Mouse (Mus musculus) large intestine, adult 2 months (tissue): ENCODE measurements at regions not wholly inside any gene's neighbourhood (a gene's known extent, or its start where the extent isn't known, plus 50 kb on each side); places are given as distances from the start of the nearest gene placed in this dataset.
"Not testable (repeated sequence)": the region's sequence is repeated elsewhere in the genome, so short reads cannot be mapped to it uniquely, and the experiment has no call there.

Experiments
- DNase-seq: peaks from one replicate; pipeline ENCODE4 v3.0.0-alpha.2; 2012; ENCODE audit warnings: low read depth, low spot score
- WGBS: fragments of 180-500 bp; shearing (Covaris S2); methylation state at CpG from one replicate; pipeline ENCODE4 v1.1.7; 2018; 5-methylcytosine and 5-hydroxymethylcytosine counted together

DNA sequence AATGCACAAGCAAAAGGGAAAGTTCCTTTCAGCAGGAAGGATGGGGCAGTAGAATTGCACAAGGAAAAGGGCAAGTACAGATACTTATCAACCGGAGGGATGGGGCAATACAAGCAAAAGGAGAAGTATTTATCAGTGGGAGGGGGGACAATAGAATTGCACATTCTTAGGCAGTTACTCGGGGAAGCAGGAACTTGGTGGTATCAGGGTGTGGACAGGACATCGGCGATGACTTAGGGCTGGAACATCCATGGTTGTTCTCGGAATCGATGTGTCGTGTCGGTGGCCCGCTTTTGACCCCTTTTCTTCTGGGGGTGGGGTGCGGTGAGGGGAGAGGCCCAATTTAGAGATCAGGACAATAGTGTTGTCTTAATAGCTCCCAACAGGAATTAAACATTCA lies 301.3 kb downstream of the Med10 start:
- WGBS: 82% methylated on average over 10 of the region's 10 CpGs
- DNase-seq: not testable (repeated sequence)

DNA sequence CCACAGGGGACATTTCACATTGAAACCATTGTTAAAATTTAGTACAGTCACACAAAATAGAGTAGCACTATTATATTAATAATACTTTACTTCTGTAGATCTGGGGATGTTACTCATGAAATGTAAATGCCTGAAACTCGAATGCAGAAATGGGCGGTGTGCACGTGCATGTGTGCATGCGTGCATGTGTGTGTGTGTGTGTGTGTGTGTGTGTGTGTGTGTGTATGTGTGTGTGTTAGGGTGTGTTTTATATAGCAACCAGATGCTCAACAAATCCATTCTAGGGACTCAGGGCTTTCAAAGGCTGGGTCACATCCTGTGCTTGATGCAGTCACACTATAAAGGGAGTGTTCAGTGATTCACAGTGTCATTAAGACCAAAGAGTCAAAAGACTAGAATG lies 301.7 kb downstream of the Med10 start:
- 89% methylated on average over 4 of the region's 4 CpGs for WGBS

DNA sequence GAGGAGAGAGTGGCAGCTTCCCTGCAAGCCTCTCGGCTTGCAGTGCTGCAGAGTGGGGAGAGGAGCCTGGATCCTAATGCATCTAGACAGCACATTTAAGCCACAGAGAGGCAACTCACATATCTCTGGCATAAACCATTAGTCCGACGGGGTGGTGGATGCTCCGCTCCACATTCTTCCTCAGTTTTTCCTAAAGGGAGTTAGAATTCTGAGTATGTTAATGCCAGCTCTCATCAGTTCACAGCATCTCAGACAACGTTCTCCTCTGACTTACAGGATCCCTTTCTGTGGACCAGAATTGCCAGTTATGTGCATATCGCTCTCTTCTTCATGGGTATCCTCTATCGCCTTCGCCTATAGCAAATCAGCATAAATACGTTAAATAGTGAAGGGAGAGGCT lies 313.4 kb downstream of the Med10 start:
- WGBS: 86% methylated on average over 9 of the region's 9 CpGs
- DNase-seq: no peak

More for the DNA sequence above, 301.7 kb downstream of the Med10 start:
- no peak for DNase-seq

DNA sequence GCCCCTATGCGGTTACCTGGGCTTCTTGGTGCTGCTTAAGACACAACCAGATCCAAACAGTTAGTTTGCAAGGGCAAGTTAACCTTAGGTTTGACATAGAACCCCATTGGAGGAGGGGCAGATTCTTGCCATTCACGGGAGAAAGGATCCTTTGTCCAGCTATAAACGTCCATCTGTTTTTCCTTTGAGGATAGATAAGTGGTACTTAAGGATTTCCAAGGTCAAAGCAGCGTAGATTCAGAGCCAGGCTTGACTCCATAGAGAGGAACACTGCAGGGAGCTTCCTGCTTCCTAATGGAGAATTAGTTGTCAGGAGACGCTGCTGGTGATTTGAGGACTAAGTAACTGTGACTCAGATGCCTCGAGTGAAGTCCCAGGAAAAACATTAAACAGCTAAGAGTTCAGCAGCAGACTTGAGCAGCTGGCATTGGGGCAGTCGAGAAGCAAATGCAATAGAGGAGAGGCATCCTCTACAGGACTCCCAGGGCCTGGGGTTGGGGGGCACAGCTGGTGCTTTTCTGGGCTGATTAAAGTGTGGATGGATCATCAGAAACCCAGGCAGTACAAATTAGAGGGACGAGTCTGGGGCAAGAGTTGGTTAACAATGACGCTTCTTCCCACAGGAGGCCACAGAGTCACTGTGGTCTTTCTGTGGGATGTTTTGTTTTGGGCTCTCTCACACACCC lies 322.8 kb downstream of the Med10 start:
- 31% methylated on average over 9 of the region's 9 CpGs for WGBS

DNA sequence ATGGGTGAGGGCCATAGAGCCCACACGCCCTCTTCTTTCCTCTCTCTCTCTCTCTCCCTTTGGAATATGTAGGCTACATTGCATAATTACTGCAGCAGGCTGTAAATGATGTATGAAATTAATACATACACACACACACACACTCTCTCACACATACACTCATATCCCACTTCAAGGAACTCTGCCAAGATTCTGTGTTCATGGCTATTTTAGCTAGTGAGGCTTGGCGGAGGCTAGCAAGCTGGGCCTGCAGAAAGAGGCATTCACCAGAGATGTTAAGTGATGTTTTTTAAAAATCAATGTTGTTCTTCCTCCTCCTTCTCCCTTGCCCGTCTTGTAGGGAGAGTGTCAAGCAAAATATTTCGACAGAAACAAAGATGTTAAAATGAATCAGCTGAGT lies 325.1 kb downstream of the Med10 start:
- DNase-seq: no peak
- WGBS: 75% methylated on average over 4 of the region's 4 CpGs

More for the DNA sequence above, 322.8 kb downstream of the Med10 start:
- no peak for DNase-seq

DNA sequence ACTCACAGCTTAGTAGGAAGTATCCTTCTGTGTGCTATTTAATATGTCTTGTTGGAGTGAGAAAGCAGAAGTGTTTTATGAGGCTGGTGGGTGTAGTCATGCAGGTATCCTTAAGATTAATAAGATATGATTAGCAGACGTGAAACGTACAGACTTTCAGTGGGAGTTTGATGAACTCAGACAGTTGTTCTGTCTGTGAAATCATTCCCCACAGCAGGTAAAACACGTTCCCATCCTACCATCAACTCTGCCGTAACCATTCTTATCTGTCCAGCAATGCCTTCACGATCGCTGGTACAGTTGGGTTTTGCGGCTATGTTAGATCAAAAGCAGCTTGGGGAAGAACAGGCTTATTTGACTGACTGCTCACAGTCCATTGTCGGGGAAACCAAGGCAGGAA lies 332.3 kb downstream of the Med10 start:
- no peak for DNase-seq
- 83% methylated on average over 8 of the region's 8 CpGs for WGBS

DNA sequence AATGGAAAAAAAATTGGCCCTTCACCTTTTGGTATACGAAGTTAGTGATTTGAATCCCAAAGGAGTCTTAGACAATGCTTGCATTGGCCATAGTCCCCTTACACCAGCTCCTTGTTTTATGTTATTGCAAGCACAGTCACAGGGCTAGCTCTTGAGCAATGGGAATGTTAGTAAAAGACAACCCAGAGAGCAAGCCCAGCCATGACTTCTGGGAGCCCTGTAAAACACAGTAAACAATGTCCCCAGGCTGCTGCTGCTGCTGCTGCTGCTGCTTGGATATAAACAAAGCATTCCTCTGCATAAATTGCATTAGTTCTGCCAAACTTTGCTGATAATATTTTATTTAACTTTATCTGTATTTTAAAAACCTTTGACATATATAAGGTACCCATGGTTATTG lies 334.0 kb downstream of the Med10 start:
- WGBS: 72% methylated on average over 1 of the region's 1 CpGs
- no peak for DNase-seq

DNA sequence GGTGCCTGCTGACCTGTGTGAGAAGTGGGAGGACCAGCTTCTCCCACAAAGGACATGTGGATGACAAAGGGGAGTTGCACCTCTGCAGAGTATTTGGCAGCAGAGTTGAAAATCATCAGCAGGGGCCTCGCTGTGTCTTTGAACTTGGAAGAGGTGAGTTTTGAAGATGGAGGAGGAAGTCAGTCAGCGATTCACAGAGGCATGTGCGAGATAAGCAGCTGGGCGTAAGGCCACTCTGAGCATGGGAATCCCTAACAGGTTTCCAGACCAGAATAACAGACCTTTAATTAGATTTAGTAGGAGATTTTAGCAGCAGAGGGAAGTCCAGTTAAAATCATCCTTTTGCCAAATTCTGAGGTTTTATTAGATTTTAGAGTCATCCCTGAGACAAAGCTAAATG lies 342.3 kb downstream of the Med10 start:
- 70% methylated on average over 4 of the region's 4 CpGs for WGBS
- no peak for DNase-seq

DNA sequence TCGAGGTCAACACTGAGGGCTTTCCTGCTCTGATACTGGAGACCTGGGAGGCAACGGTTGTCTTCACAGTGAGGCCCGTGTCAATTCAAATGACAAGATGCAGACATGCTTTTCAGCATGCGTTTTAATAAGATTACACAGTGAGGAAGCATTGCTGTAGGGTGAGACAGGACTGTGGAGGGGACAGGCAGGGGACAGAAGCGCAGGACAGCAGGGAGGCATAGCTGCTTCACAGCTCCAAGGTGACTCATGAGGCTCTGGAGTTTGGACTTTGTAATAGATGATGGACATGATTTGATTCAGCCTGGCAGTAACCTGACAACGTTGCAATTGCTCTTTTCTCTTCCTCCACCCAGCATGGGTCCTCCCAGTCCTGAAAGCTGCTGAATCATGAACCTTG lies 343.3 kb downstream of the Med10 start:
- 59% methylated on average over 6 of the region's 6 CpGs for WGBS

DNA sequence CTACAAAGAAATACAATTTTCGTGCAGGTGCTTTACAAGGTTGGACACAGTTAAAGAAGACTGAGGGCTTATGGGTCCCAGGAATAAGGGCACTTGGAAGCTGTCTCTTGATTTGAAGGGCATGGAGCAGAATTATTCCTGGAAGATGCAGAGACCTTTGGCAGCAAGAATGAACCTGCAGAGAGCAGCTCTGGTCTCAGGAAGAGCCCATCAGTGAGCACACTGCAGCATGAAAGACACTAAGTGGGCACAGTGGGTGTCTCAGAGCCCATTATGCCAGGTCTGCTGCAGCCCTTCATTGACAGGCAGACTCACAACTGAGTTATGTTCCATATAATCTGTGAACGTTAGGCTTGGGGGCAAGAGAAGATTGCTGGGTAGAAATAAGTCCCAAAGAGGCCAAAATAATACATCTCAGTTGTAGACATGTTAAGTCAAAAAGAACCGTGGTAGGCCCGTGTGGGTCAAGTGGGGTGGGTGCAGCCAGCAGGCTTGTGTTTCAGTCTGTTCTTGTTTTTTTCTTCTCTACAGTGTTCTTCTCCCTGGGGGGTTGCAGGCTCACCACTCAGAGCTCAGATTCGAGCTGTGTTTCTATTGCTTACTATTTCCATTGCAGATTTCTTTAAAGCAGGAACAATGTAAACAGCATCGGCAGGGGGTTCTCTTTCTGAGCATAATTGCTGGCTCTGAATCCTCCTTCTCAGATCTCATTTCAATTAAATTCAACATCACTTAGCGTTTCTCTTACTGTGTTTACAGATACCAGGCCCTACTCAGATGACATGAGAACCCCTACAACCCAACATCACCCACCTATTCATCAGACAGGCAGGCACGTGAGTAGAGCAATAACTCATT lies 347.1 kb downstream of the Med10 start:
- DNase-seq: no peak
- 40% methylated on average over 8 of the region's 8 CpGs for WGBS

More for the DNA sequence above, 343.3 kb downstream of the Med10 start:
- DNase-seq: no peak

DNA sequence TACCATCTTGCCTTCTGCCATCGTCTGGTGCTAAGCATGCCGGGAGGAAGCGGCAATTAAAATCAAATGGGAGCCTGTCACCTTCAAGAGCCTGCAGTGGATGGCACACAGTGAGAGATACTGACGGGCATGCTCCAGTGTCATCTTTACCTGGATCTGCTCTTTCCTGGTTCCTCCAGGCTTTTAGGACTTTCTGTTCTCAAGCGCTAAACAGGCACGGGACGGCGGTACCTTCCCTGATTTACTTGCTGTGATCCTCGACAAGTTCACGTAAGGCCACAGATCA lies 347.6 kb downstream of the Med10 start:
- WGBS: 46% methylated on average over 10 of the region's 10 CpGs
- no peak for DNase-seq

DNA sequence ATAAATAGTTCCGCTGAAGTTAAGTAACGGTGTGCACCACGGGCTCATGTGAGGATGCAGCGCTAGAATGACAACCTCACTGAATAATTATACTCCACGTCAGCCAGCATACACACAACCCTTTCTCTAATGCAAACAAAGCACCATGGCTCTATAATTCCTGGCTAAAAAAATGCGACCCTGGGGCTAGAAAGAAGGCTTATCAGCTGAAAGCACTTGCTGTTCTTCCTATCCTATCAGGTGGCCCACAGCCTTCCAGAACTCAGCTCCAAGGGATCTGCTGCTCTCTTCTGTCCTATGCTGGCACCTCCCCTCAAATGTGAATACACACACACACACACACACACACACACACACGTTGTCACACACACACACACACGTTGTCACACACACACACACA lies 350.9 kb downstream of the Med10 start:
- DNase-seq: no peak
- 56% methylated on average over 8 of the region's 8 CpGs for WGBS

DNA sequence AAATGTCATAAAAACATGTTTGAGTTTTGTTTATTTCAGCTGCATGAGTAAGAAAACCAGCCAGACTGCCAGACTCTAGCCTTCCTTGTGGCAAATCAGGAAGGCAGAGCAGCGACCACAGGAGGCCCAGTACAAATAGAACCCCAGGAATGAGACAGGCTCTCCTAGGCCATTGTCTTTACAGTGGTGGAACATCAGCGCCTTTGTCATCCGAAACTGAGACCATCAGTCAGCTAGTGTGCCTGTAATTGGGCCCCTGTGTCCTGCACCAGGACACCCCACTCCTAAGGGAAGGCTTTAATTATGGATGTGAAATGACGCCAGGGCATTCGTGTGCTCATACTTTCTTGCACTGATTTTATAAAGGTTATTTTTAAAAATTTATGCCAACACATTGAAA lies 353.4 kb downstream of the Med10 start:
- no peak for DNase-seq
- WGBS: 67% methylated on average over 5 of the region's 5 CpGs

DNA sequence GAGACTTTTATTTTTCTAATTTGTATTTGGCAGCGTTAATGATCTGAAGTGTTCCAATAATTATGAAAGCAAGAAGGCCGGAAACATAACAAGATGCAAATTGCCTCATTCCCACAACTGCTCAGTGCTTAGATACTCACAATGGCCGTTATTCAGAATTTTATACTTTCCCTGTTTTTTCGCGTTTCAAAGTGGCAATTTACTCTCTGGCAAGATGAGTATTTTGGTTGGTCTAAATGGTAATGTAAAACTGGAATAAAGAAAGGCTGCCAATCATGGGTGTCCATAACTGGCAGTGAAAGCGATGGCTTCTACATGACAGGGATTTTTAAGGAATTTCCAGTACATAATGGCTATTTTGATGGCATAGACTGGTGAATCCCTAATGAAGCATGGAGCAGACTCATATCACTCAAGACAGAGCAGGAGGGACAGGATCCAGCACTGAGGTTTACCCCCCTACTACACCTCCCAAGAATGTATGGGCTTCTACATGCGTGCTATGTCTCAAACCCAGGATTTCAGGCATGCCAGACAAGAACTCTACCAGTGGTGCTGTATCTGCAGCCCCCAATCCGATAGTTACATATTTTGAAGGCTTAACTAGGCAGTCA lies 354.9 kb downstream of the Med10 start:
- 86% methylated on average over 8 of the region's 8 CpGs for WGBS
- no peak for DNase-seq

DNA sequence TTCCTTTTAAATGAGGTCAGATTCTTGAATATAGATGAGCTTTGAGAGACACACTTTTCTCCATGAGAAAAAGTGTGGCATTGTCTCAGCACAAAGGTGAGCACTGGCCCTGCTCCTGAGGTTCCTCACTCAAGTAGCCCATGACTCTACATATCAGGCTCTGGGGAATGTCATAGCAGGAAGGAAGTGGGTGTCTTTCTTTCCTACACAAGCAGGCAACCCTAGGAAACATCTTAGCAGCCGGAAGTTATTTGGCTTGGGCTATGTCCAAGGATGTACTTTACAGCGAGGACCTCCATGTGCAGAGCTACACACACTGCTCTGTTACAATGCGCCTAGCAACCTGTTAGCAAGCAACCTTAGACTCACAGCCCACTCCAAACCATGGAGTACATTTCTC lies 356.9 kb downstream of the Med10 start:
- DNase-seq: no peak
- 69% methylated on average over 3 of the region's 3 CpGs for WGBS

DNA sequence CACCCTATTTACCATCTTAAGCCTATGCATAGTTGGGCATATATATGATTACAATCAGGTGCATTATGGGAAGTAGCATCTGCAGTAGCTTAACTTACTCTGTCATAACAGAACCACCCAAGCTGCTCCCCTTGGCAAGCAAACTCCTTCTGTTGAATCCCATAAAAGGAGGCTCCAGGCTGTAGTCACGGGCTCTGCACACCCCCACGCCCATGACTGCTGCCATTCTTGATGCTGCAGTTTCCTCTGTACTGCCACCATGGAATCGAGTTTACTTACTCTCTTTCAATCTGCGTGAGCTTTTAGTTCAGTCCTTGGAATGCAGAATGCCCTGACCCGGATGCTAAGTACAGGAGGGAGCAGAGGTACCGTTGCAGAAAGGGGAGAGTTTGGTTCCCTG lies 357.4 kb downstream of the Med10 start:
- 32% methylated on average over 6 of the region's 6 CpGs for WGBS

DNA sequence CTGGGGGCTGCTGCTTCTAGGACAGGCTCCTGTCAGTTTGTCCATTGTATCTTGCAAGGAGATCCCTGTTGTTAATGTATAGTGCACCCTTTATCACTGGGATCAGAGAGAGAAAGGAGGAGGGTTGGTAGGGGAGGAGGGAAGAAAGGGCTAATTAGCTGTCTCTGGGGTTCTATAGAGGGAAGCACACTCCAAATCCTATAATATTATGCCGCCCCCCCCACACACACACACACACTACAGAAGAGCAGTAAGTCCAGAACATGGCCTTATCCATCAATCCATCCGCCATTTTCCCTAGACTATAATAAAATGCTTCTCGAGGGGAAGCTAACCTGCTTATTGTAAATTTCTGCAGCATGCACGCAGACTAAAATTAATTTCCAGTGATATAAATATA lies 359.9 kb downstream of the Med10 start:
- DNase-seq: no peak
- 91% methylated on average over 4 of the region's 4 CpGs for WGBS

More for the DNA sequence above, 357.4 kb downstream of the Med10 start:
- no peak for DNase-seq

DNA sequence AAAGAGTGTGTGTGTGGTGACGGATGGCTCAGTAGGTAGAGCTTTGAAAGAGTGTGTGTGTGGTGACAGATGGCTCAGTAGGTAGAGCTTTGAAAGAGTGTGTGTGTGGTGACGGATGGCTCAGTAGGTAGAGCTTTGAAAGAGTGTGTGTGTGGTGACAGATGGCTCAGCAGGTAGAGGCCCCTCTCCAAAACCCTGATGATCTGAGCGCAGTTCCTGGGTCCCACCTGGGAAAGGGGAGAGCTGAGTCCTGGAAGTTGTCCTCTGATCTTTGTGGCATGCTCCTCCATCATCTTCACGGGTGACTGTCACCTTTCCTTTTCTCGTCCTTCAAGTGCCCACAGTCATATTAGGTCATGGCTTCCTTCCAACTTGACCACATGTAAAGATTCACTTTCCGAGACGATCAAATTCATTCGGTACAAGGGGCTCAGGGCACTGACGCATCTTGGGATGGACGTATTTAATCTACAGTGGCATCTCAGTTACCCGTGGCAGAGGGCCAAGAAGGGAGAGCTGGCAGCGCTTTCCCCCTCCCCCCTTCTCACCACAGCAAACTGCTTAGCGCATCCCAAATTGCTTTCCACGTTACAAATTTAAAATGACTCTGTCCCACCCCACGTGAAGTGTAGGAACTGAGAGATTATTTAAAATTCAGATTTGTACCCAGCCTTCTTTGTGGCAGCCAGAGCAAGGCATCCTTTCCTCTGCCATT lies 363.5 kb downstream of the Med10 start:
- no peak for DNase-seq
- WGBS: 78% methylated on average over 15 of the region's 15 CpGs

DNA sequence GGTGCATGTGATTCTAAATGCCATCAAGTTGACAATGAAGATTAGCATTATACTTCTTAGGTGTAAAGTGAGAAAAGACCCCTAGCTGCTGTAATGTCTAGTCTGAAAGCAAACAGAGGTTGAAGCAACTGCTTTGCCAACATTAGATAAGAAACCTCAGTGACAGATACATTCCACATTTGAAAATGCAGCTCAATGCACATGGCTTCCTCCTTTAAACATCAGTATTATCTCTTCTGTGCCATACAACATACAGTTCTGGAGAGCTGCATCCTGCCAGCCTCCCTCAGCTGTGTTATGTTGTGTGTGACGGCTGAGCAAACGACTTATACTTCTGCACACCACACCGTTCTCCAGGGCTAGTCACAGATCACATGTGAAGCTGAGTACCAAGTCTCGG lies 365.6 kb downstream of the Med10 start:
- 70% methylated on average over 4 of the region's 4 CpGs for WGBS
- DNase-seq: no peak

DNA sequence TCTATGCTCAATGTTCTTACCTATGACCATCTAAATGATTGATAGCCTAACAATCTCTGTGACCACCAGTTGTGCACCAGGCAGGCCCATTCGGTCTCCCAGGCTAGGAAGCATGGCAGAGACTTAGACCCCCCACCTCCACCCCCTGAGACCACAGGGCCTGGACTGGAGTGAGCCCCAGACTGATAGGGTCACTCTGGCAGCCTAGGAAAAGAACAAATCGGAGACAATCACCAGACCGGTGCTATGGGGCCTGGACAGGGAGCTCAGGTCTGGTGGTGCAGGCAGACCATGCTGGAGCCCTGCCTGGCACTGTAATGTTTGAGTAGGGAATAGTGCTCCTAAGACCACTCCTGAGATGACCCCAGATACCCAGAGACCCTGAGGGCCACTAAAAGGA lies 366.7 kb downstream of the Med10 start:
- no peak for DNase-seq
- 83% methylated on average over 3 of the region's 3 CpGs for WGBS
